In the genomic region with DNA sequence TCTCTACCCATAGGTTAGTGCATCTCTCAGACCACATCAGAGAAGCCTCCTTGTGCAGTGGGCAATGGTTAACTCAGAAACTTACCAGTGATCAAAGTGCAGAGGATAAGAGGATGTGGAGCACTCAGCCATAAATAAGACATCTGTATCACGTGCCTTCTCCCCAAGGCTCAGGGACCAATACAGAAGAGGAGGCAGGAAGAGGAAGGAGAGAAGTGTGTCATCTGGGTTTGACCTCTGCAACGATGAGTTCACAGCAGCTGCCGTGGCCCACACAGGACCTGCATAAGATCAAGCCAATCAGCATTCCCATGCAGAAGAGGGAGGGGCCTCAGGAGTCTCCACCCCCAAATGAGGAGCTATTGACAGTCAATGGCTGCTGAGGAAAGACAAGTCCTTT, we compare ENCODE assay signal across 17 mouse cellular contexts.
DNase-seq lines count a peak whose midpoint lies in the region; TF ChIP-seq lines count a peak whose summit lies in the region.
"Had no signal": no experiment of that assay in that cellular context is flagged by ENCODE, and none has a peak within 500 bp of the region (broad histone marks: within the 10 kb centered on the region; RNA-seq: fewer than 3 reads in every experiment).

No protein-coding gene starts in this region.

- DNase-seq in ES-CJ7 (ENCODE audit: low read depth, low spot score) = peak; percentile 11
- DNase-seq in kidney, adult 11 months = peak; percentile 73
- DNase-seq in kidney, postnatal 10 days = peak; percentile 29
- DNase-seq in gastrocnemius, adult 18-20 months (ENCODE audit: low spot score) = no peak
- no peak for DNase-seq in right cerebral cortex, postnatal 10 days (ENCODE audit: low spot score in 2 of 2)
- DNase-seq in urinary bladder, postnatal 14 days (ENCODE audit: low spot score) = no peak
- DNase-seq: cerebellum, adult 11 months; gastrocnemius, postnatal 36 days; lung, postnatal 10 days had no signal

- no peaks in the 10 kb centered on the region for H3K36me3 ChIP-seq in C2C12 (ENCODE audit: control insufficient read depth, insufficient read depth)
- H3K36me3 ChIP-seq: embryonic facial prominence, embryonic 12.5 days; heart, embryonic 13.5 days; limb, embryonic 13.5 days; liver, embryonic 15.5 days; midbrain, embryonic 10.5 days; neural tube, embryonic 13.5 days had no signal

- no peak overlapping the region for H3ac ChIP-seq in C2C12 (ENCODE audit: control insufficient read depth, insufficient read length, low read depth)

- H3K79me3 ChIP-seq in C2C12 (ENCODE audit: low read depth) = no peaks in the 10 kb centered on the region

- no peaks in the 10 kb centered on the region for H3K79me2 ChIP-seq in C2C12 (ENCODE audit: control insufficient read depth, insufficient read depth)

- H3K4me3 ChIP-seq in C2C12 (ENCODE audit: insufficient read depth, poor library complexity, severe bottlenecking) = no peak overlapping the region
- H3K4me3 ChIP-seq: embryonic facial prominence, embryonic 12.5 days; heart, embryonic 13.5 days; left cerebral cortex, adult 2 months; limb, embryonic 13.5 days; liver, embryonic 15.5 days; midbrain, embryonic 10.5 days; neural tube, embryonic 13.5 days had no signal

- no peak for TF ChIP-seq CTCF in C2C12 (IDR thresholded peaks at IDR 0.05; ENCODE audit: control insufficient read depth, insufficient read depth, insufficient read length)

- H3K27me3 ChIP-seq in C2C12 (ENCODE audit: control insufficient read depth, insufficient read depth, insufficient read length) = no peaks in the 10 kb centered on the region
- H3K27me3 ChIP-seq: embryonic facial prominence, embryonic 12.5 days; heart, embryonic 13.5 days; limb, embryonic 13.5 days; liver, embryonic 15.5 days; neural tube, embryonic 13.5 days had no signal

TF ChIP-seq in C2C12, 6 proteins besides CTCF, POLR2A, EP300 and RAD21:
- TF ChIP-seq MYOD1 (IDR thresholded peaks at IDR 0.05; ENCODE audit: control insufficient read depth, insufficient read length, low read depth) (peak; percentile 10), CEBPB (IDR thresholded peaks at IDR 0.05; ENCODE audit: low read depth) (no peak), MAX (IDR thresholded peaks at IDR 0.05) (no peak)

Comparison
In these comparisons a context has a peak if more than half of its experiments do, and no peak if none do; other contexts are left out.
1. DNase-seq: peak in ES-CJ7 (single experiment), kidney, adult 11 months (single experiment) and kidney, postnatal 10 days (single experiment); none in gastrocnemius, adult 18-20 months (single experiment), right cerebral cortex, postnatal 10 days (0 of 2) and urinary bladder, postnatal 14 days (single experiment).